Mouse (Mus musculus) MEL (cell line): ENCODE results near the gene Efcc1.

Experiments
- CTCF ChIP-seq, 3 experiments: IDR thresholded peaks in 2 of 3; conservative IDR thresholded peaks in 1 of 3; 2 replicates each; pipeline ENCODE4 v1.5.1; 2011 to 2012; ENCODE audit warnings: low read length in 3 of 3, low read depth in 2 of 3, mild to moderate bottlenecking in 2 of 3, improper control_type of control experiment in 1 of 3, inconsistent platforms in 1 of 3, mixed read lengths in 1 of 3, moderate library complexity in 1 of 3; ENCODE audit not compliant: control insufficient read depth in 1 of 3, insufficient read depth in 1 of 3, poor library complexity in 1 of 3, severe bottlenecking in 1 of 3
- MAZ ChIP-seq: IDR thresholded peaks from 2 replicates; pipeline ENCODE4 v1.6.1; 2012; ENCODE audit warnings: low read depth, mild to moderate bottlenecking, inconsistent platforms, low read length, improper control_type of control experiment
- UBTF ChIP-seq: IDR thresholded peaks from 2 replicates; pipeline ENCODE4 v1.6.1; 2012; ENCODE audit warnings: low read depth, mild to moderate bottlenecking, inconsistent platforms, low read length, improper control_type of control experiment, moderate library complexity, borderline replicate concordance; ENCODE audit not compliant: insufficient read depth

- no peak for TF ChIP-seq MAZ
- no peak for TF ChIP-seq UBTF
- TF ChIP-seq CTCF (IDR thresholded peaks at IDR 0.05 in 2 of 3, conservative IDR thresholded peaks at IDR 0.05 in 1 of 3; ENCODE audit: control insufficient read depth in 1 of 3, insufficient read depth in 1 of 3, low read depth in 2 of 3, low read length in 3 of 3, poor library complexity in 1 of 3, severe bottlenecking in 1 of 3): no peak
Observed at GRCm38 (mm10) chr6:87746849-87747248, 16.2 kb downstream of the Efcc1 start.
